Mouse (Mus musculus): ENCODE data around the gene Trpv6.

The Trpv6 gene

GRCm38 (mm10) chr6:41621241-41621990, 14.8 kb downstream of the Trpv6 start:
- DNase-seq: no peak

- no peak for DNase-seq
Observed at GRCm38 (mm10) chr6:41620173-41620798, 15.9 kb downstream of the Trpv6 start.

DNA sequence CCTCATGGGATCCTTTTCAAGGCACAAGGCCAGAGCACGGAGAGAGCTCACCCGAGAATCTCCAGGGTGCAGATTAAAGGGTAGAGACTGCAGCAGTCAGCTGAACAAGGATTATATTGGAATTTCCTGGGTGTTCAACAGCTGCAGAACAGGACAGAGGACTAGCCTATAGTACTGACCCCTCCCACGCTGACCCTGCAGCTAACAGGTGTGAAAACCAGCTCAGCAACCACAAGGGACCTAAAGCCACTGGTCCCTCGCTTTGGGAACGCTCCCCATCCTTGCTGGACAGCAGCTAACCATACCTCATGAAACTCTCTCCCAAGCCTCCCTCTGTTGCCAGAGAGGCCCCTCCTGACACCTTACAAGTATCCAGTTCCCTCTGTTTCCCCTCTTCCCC, 28.6 kb downstream of the Trpv6 start:
- DNase-seq: no peak

DNA sequence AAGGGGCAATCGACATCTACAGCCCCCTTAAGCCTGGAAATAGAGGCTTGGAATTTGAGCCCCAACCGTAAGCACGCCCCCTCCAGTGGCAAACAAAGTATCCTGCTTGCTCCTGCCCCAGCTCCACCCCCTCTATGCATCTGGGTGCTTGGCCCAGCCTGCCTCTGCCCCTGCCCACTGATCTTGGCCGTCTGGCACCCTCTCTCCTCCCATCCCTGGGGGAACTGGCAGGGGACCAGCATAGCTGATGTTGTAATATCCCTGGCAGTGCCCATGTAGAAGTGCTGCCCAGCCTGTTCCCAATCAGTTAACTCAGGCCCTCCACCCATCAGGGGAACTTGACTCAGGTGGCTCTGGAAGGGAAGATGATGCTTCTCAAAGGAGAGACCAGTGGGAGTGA, 30.0 kb downstream of the Trpv6 start:
- peak; percentile 46 to 59 for DNase-seq

GRCm38 (mm10) chr6:41605794-41606104, 30.5 kb downstream of the Trpv6 start:
- no peak for DNase-seq

DNA sequence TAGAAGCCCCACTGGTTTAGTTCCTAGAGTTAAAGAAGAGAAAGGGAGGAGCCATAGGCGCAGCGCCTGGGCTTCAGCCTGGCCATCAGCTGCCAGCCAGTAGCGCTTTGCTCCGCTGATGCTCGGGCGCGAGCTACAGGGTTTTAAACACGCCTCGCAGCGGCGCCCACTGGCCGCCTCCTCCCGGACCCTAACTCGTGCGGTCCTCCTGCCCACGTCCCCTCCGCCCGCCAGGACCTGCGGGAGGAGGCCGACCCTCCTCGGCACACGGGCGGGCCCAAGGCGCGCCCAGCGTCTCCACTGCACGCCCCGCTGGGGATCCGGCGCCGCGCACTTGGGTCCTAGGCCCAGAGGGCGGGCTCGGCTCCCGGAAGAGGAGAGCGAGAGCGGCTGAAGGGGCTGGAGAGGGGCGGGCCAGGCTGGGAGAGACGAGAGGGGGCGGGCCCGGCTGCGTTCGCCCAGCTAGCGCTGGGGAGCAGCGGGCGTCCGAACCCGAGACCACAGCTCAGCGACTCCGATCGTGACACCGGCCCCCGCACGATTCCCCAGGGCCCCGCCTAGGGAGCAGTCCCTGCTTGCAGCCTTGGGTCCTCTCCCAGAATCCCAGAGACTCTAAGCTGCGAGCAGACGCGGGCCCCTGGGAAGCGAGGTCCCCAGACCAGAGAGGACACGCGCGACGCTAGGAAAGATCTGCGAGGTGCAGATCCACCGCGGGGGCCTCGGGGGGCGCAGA, 31.0 kb downstream of the Trpv6 start, which contains the start of gene Ephb6:
Ephb6 (plus strand) TSS at position 422 of the 733 bp plus-strand sequence.
- peak; percentile 81 to 83 for DNase-seq

DNA sequence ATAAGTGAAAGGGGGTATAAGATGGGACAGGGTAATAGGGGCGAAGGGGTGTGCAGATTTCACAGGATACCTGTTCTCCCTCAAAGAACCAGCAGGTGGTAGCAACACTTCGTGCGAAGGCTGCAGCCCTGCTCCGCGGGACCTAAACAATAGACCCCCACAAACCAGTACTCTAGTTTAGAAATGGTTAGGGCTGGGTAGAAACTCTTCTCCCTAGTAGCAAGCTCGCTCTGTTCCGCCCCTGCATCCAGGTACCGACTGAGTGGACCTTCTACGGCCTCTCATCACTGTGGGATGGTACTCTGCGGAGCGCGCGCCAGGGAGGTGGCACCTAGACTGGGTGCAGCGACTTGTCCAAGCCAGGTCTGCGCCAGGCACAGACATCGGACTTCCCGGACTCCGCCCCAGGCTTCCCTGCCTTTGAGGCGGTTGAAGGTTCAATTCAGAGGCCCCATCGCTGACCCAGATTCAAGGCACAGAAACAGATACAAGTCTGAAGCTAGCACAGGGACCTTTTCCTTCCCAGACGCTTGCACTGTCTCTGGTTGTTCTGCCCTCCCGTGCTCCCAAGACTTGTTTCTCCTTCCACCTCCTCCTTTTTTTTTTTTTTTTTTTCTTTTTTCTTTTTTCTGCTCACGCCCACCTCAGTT, 31.7 kb downstream of the Trpv6 start:
- peak; percentile 56 to 70 for DNase-seq

GRCm38 (mm10) chr6:41582189-41582588, 54.0 kb downstream of the Trpv6 start:
- no peak for DNase-seq

- no peak for DNase-seq
Observed at GRCm38 (mm10) chr6:41581295-41581694, 54.9 kb downstream of the Trpv6 start.

GRCm38 (mm10) chr6:41577297-41577696, 58.9 kb downstream of the Trpv6 start:
- no peak for DNase-seq

- no peak for DNase-seq
Observed at GRCm38 (mm10) chr6:41576526-41577097, 59.6 kb downstream of the Trpv6 start.
